Mouse (Mus musculus): ENCODE results near the gene Coq8b. TPM values are rescaled to one million over a fixed set of nuclear protein-coding genes. Genes with fewer than 3 reads are reported as not detected.

The Coq8b gene
- polyA plus RNA-seq, 1 experiment from 2014 or later: 20.8 TPM

GRCm38 (mm10) chr7:27249928-27250327 is 17.1 kb downstream of the Coq8b start:
- Histone ChIP-seq H3K27ac (no peak overlapping the region), H3K36me3 (ENCODE audit: insufficient read depth, low read length) (peaks cover 18% of the 10 kb centered on the region; the same call in 1 of the 2 replicates), H3K4me1 (replicated peaks; ENCODE audit: insufficient read depth, low read length) (no peaks in the 10 kb centered on the region), H3K27me3 (ENCODE audit: insufficient read depth, low read length) (no peaks in the 10 kb centered on the region), H3K9ac (ENCODE audit: low read depth, low read length) (no peak overlapping the region), H3K9me3 (replicated peaks; ENCODE audit: low read length) (no peaks in the 10 kb centered on the region), H3K4me3 (replicated peaks; ENCODE audit: low read depth, low read length) (no peak overlapping the region), H3K4me2 (ENCODE audit: low read length) (no peak overlapping the region)
- WGBS: 74% methylated on average over 5 of the region's 5 CpGs
- DNase-seq (ENCODE audit: low spot score) (no peak), ATAC-seq (replicated peaks; ENCODE audit: low FRiP score, low read depth) (no peak)
- no peak for TF ChIP-seq CTCF (IDR thresholded peaks at IDR 0.05; ENCODE audit: low read depth)

GRCm38 (mm10) chr7:27251946-27252345 is 19.1 kb downstream of the Coq8b start:
- no peak for ATAC-seq (replicated peaks; ENCODE audit: low FRiP score, low read depth)
- H3K4me2 ChIP-seq (ENCODE audit: low read length): no peak overlapping the region
- no peak for DNase-seq (ENCODE audit: low spot score)
- no peaks in the 10 kb centered on the region for H3K27me3 ChIP-seq (ENCODE audit: insufficient read depth, low read length)
- H3K27ac ChIP-seq: no peak overlapping the region
- 76% methylated on average over 6 of the region's 6 CpGs for WGBS
- H3K9me3 ChIP-seq (replicated peaks; ENCODE audit: low read length): no peaks in the 10 kb centered on the region
- no peak overlapping the region for H3K9ac ChIP-seq (ENCODE audit: low read depth, low read length)
- no peak overlapping the region for H3K4me3 ChIP-seq (replicated peaks; ENCODE audit: low read depth, low read length)
- no peak for TF ChIP-seq CTCF (IDR thresholded peaks at IDR 0.05; ENCODE audit: low read depth)
- 0 out of 2 replicates have a peak, but pooled peaks cover 1% of the 10 kb centered on the region for H3K4me1 ChIP-seq (replicated peaks; ENCODE audit: insufficient read depth, low read length)
- H3K36me3 ChIP-seq (ENCODE audit: insufficient read depth, low read length): peaks cover 8% of the 10 kb centered on the region; the same call in 1 of the 2 replicates

GRCm38 (mm10) chr7:27255721-27256120 is 22.9 kb downstream of the Coq8b start:
- H3K36me3 ChIP-seq (ENCODE audit: insufficient read depth, low read length): 0 out of 2 replicates have a peak, but pooled peaks cover 5% of the 10 kb centered on the region
- H3K27ac ChIP-seq: no peak overlapping the region
- H3K4me3 ChIP-seq (replicated peaks; ENCODE audit: low read depth, low read length): no peak overlapping the region
- peak; percentile 63 for TF ChIP-seq CTCF (IDR thresholded peaks at IDR 0.05; ENCODE audit: low read depth)
- ATAC-seq (replicated peaks; ENCODE audit: low FRiP score, low read depth) (0 out of 2 replicates have a peak, but pooled peaks have one; percentile 2), DNase-seq (ENCODE audit: low spot score) (no peak)
- 60% methylated on average over 3 of the region's 3 CpGs for whole genome bisulfite sequencing
- no peaks in the 10 kb centered on the region for H3K27me3 ChIP-seq (ENCODE audit: insufficient read depth, low read length)
- peaks cover 9% of the 10 kb centered on the region; the same call in 1 of the 2 replicates for H3K4me1 ChIP-seq (replicated peaks; ENCODE audit: insufficient read depth, low read length)
- H3K9me3 ChIP-seq (replicated peaks; ENCODE audit: low read length): no peaks in the 10 kb centered on the region
- no peak overlapping the region for H3K4me2 ChIP-seq (ENCODE audit: low read length)
- no peak overlapping the region for H3K9ac ChIP-seq (ENCODE audit: low read depth, low read length)

- Histone ChIP-seq H3K36me3 (ENCODE audit: insufficient read depth, low read length) (0 out of 2 replicates have a peak, but pooled peaks cover 8% of the 10 kb centered on the region), H3K4me2 (ENCODE audit: low read length) (peak overlapping the region; percentile 90), H3K4me1 (replicated peaks; ENCODE audit: insufficient read depth, low read length) (peaks cover 9% of the 10 kb centered on the region; the same call in 1 of the 2 replicates), H3K9ac (ENCODE audit: low read depth, low read length) (0 out of 2 replicates have a peak overlapping the region, but pooled peaks have one; percentile 35), H3K4me3 (replicated peaks; ENCODE audit: low read depth, low read length) (no peak overlapping the region), H3K9me3 (replicated peaks; ENCODE audit: low read length) (no peaks in the 10 kb centered on the region), H3K27ac (0 out of 2 replicates have a peak overlapping the region, but pooled peaks have one; percentile 36), H3K27me3 (ENCODE audit: insufficient read depth, low read length) (no peaks in the 10 kb centered on the region)
- TF ChIP-seq CTCF (IDR thresholded peaks at IDR 0.05; ENCODE audit: low read depth): no peak
- WGBS: 33% methylated on average over 27 of the region's 27 CpGs
- DNase-seq (ENCODE audit: low spot score) (no peak), ATAC-seq (replicated peaks; ENCODE audit: low FRiP score, low read depth) (no peak)
These were observed 24.4 kb downstream of the Coq8b start for GRCm38 (mm10) chr7:27257046-27257851.

- ATAC-seq (replicated peaks; ENCODE audit: low FRiP score, low read depth): no peak
- Histone ChIP-seq H3K27me3 (ENCODE audit: insufficient read depth, low read length) (no peaks in the 10 kb centered on the region), H3K36me3 (ENCODE audit: insufficient read depth, low read length) (0 out of 2 replicates have a peak, but pooled peaks cover 9% of the 10 kb centered on the region), H3K4me2 (ENCODE audit: low read length) (peak overlapping the region; percentile 90), H3K9me3 (replicated peaks; ENCODE audit: low read length) (no peaks in the 10 kb centered on the region), H3K27ac (0 out of 2 replicates have a peak overlapping the region, but pooled peaks have one; percentile 72), H3K9ac (ENCODE audit: low read depth, low read length) (peak overlapping the region; percentile 88; the same call in 1 of the 2 replicates), H3K4me3 (replicated peaks; ENCODE audit: low read depth, low read length) (peak overlapping the region; percentile 87), H3K4me1 (replicated peaks; ENCODE audit: insufficient read depth, low read length) (peaks cover 9% of the 10 kb centered on the region; the same call in 1 of the 2 replicates)
- no peak for TF ChIP-seq CTCF (IDR thresholded peaks at IDR 0.05; ENCODE audit: low read depth)
- WGBS: 7% methylated on average over 4 of the region's 6 CpGs
- DNase-seq (ENCODE audit: low spot score): no peak
These were observed 25.0 kb downstream of the Coq8b start for GRCm38 (mm10) chr7:27257852-27258204.

GRCm38 (mm10) chr7:27258205-27258899 is 25.5 kb downstream of the Coq8b start, which contains the start of gene Numbl:
Gene Numbl, plus strand, starts transcription at chr7:27258433.
- Histone ChIP-seq H3K4me3 (replicated peaks; ENCODE audit: low read depth, low read length) (peak within 1 kb of the TSS; percentile 87), H3K4me1 (replicated peaks; ENCODE audit: insufficient read depth, low read length) (peaks cover 9% of the 10 kb centered on the region; the same call in 1 of the 2 replicates), H3K9me3 (replicated peaks; ENCODE audit: low read length) (no peaks in the 10 kb centered on the region), H3K4me2 (ENCODE audit: low read length) (peak within 1 kb of the TSS; percentile 90), H3K9ac (ENCODE audit: low read depth, low read length) (peak within 1 kb of the TSS; percentile 88), H3K27me3 (ENCODE audit: insufficient read depth, low read length) (no peaks in the 10 kb centered on the region), H3K27ac (peak within 1 kb of the TSS; percentile 72), H3K36me3 (ENCODE audit: insufficient read depth, low read length) (0 out of 2 replicates have a peak, but pooled peaks cover 11% of the 10 kb centered on the region)
- DNase-seq (ENCODE audit: low spot score) (peak; percentile 94), ATAC-seq (replicated peaks; ENCODE audit: low FRiP score, low read depth) (peak; percentile 85)
- 1% methylated on average over 43 of the region's 47 CpGs for WGBS
- no peak for TF ChIP-seq CTCF (IDR thresholded peaks at IDR 0.05; ENCODE audit: low read depth)

All from kidney, postnatal 0 days (tissue).